Mouse (Mus musculus): ENCODE results near the gene Smchd1.

DNA sequence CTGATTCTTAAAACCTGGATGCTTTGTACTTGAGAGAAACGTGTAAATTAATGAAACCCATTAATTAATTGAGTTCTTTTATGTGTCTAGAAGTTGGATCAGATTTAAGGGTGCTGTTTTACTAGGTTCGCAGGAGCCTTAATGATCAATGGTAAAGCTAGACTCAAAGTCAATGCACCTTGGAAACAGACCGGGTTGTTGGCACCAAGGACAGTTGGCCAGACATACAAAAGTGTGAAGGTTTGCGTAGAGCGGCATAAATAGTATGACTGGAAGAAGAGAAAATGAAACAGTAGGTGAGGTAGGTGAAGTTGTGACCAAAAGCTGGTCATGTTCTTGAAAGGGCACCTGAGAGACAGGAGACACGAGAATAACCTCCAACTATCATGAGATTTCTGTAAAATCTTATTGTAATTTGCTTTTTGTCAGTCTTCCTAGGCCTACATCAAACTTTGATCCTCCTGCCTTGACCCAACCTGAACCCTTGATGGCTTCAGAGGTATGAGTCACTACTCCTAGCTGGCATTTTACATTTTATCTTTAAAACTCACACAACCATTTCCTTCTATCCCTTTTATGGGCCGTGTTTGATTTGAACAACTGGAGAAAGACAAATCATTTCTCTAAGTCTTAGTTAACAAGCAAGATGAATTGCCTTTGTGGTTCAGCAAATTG lies 1.3 kb upstream of the Smchd1 start:
- TF ChIP-seq CTCF (IDR thresholded peaks at IDR 0.05; ENCODE audit: extremely low read depth, insufficient read depth, low read length) (no peak), POLR2A (IDR thresholded peaks at IDR 0.05; ENCODE audit: extremely low read depth, insufficient read depth, low read length) (no peak)
